Mouse (Mus musculus) adrenal gland, adult 18-20 months (tissue): ENCODE results near the gene Tifab. TPM values are rescaled to one million over a fixed set of nuclear protein-coding genes. Genes with fewer than 3 reads are reported as not detected.
"Not testable (repeated sequence)": the region's sequence is repeated elsewhere in the genome, so short reads cannot be mapped to it uniquely, and the experiment has no call there.

Experiments used
- DNase-seq, 2 experiments: peaks; one replicate each; pipeline ENCODE4 v3.0.0; 2021 to 2022; ENCODE audit warnings: low spot score in 2 of 2
- long read RNA-seq, 2 experiments: library from polyadenylated mRNA; stranded (forward); transcript quantifications; one replicate each; pipeline ENCODE4 v2.0.0; 2021
- total RNA-seq, 2 experiments: library from RNA; stranded (reverse); gene quantifications; 1 replicate in 1 of 2; 2 replicates in 1 of 2; pipeline ENCODE4 v1.2.3; 2021

Gene Tifab
- total RNA-seq = 1 to 10 TPM; 2.2 to 3.0 TPM
- long read RNA-seq, experiment 1, partial matches to known transcripts = 0 of 3 reads
- long read RNA-seq, experiment 1, other reads (novel, unspliced or antisense) = 0 of 3 reads
- long read RNA-seq, experiment 2, partial matches to known transcripts = 0 of 3 reads
- long read RNA-seq, experiment 2, other reads (novel, unspliced or antisense) = 0 of 3 reads

- DNase-seq = no peak
These were observed at the start of gene Tifab for GRCm38 (mm10) chr13:56178416-56179035. Gene Tifab, minus strand, starts transcription at chr13:56178885.

- no peak for DNase-seq
These were observed 47.7 kb upstream of the Tifab start for GRCm38 (mm10) chr13:56226175-56226954.

- no peak for DNase-seq
These were observed 44.9 kb upstream of the Tifab start for GRCm38 (mm10) chr13:56223625-56224024.

- DNase-seq = no peak
These were observed 44.2 kb upstream of the Tifab start for GRCm38 (mm10) chr13:56222849-56223246.

GRCm38 (mm10) chr13:56221995-56222848 lies 43.5 kb upstream of the Tifab start:
- no peak for DNase-seq

GRCm38 (mm10) chr13:56221129-56221910 lies 42.6 kb upstream of the Tifab start:
- DNase-seq = no peak

GRCm38 (mm10) chr13:56219254-56219653 lies 40.6 kb upstream of the Tifab start:
- no peak for DNase-seq

- DNase-seq = no peak
These were observed 37.4 kb upstream of the Tifab start for GRCm38 (mm10) chr13:56216090-56216489.

GRCm38 (mm10) chr13:56214633-56215032 lies 35.9 kb upstream of the Tifab start:
- no peak for DNase-seq

- no peak for DNase-seq
These were observed 30.4 kb upstream of the Tifab start for GRCm38 (mm10) chr13:56209067-56209411.

- DNase-seq = no peak
These were observed 29.8 kb upstream of the Tifab start for GRCm38 (mm10) chr13:56208225-56209066.

- DNase-seq = no peak
These were observed 20.8 kb upstream of the Tifab start for GRCm38 (mm10) chr13:56199506-56199905.

GRCm38 (mm10) chr13:56197473-56198266 lies 19.0 kb upstream of the Tifab start:
- peak; percentile 89 to 90 for DNase-seq

- DNase-seq = no peak
These were observed 18.3 kb upstream of the Tifab start for GRCm38 (mm10) chr13:56197031-56197430.

- not testable (repeated sequence) for DNase-seq
These were observed 17.1 kb upstream of the Tifab start for GRCm38 (mm10) chr13:56195824-56196223.

GRCm38 (mm10) chr13:56194181-56194580 lies 15.5 kb upstream of the Tifab start:
- not testable (repeated sequence) for DNase-seq

GRCm38 (mm10) chr13:56191225-56191624 lies 12.5 kb upstream of the Tifab start:
- peak in 1 of 2 experiments; percentile 43 for DNase-seq

GRCm38 (mm10) chr13:56189688-56190087 lies 11.0 kb upstream of the Tifab start:
- no peak for DNase-seq

- no peak for DNase-seq
These were observed 5.0 kb upstream of the Tifab start for GRCm38 (mm10) chr13:56183687-56184086.
